Mouse (Mus musculus) hindbrain, embryonic 10.5 days (tissue): ENCODE results near the gene Sox12. TPM values are rescaled to one million over a fixed set of nuclear protein-coding genes. Genes with fewer than 3 reads are reported as not detected.
A peak's percentile ranks its signal among the peaks of the same experiment; 100 is the strongest.

Source experiments
- DNase-seq: peaks from one replicate; pipeline ENCODE4 v3.0.0-alpha.2; 2017; ENCODE audit warnings: low spot score
- H3K27ac ChIP-seq: fragments of 300-500 bp; sonication (generic); 2 replicates; pipeline ENCODE4 v1.5.1; 2016; ENCODE audit warnings: mild to moderate bottlenecking, moderate library complexity
- H3K27me3 ChIP-seq: fragments of 300-500 bp; sonication (generic); 2 replicates; pipeline ENCODE4 v1.6.1; 2016; ENCODE audit warnings: mild to moderate bottlenecking; ENCODE audit not compliant: poor library complexity, insufficient read depth, severe bottlenecking
- H3K36me3 ChIP-seq: fragments of 300-500 bp; sonication (generic); 2 replicates; pipeline ENCODE4 v1.6.1; 2016; ENCODE audit warnings: mild to moderate bottlenecking, moderate library complexity
- H3K4me1 ChIP-seq: fragments of 300-500 bp; sonication (generic); replicated peaks from 2 replicates; pipeline ENCODE4 v1.6.1; 2016; ENCODE audit warnings: mild to moderate bottlenecking
- H3K4me3 ChIP-seq: fragments of 300-500 bp; sonication (generic); 2 replicates; pipeline ENCODE4 v1.5.1; 2016; ENCODE audit warnings: mild to moderate bottlenecking, moderate library complexity
- H3K9me3 ChIP-seq: fragments of 300-500 bp; sonication (generic); 2 replicates; pipeline ENCODE4 v1.6.1; 2016; ENCODE audit warnings: mild to moderate bottlenecking, moderate library complexity
- WGBS: fragments of 180-500 bp; shearing (Covaris S2); methylation state at CpG from one replicate; pipeline ENCODE4 v1.1.7; 2016; 5-methylcytosine and 5-hydroxymethylcytosine counted together
- polyA plus RNA-seq: library from polyadenylated mRNA; unstranded; fragments of >200 nt; fragmentation: Nextera tagmentation; extraction: Ambion mirVana; gene quantifications from 2 replicates; pipeline ENCODE4 v1.2.1, GENCODE M21; 2016

Sox12 gene
- polyA plus RNA-seq, 1 experiment from 2014 or later = 11.1 TPM

DNA sequence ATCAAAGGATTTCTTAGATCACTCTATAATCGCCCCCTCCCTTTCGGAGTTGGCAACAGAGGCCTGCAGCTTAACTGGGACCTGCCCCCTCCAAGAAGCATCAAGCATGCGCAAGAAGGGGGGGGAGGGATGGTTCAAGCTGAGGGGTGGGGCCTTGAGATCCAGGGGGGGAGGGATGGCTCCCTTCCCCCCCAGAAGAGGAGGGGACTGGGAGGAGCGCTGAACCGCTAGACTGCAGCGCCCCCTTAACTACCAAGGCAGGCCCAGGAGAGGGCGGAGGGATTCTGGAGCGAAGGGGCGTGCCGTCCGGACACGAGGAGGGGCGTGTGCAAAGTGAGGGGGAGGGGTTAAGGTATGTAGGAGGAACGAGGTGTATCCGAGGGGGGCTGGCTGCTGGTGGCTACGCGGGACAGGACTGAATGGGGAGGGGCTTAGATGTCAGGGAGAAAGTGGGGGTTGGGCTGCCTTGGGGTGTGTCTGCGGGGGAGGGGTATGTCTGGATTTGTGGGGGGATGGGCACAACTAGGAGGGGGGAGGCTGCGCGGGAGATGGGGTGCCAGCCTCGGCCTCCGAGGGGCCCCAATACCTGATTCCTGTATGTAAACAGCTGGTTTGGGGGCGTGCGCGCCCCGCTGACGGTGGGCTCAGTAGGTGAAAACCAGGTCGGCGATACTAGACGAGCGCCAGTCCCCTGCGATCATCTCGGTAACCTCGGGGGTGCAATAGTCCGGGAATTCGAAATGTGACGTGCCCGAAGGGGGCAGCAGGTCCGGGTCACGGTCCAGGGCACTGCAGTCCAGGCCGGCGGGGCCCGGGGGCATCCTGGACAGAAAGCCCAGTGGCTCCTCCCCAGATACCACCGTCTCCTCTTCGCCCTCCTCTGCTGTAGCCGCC lies 1.5 kb downstream of the Sox12 start:
- peaks cover 10% of the 10 kb centered on the region; the same call in 1 of the 2 replicates for H3K27me3 ChIP-seq
- under 1% methylated on average over 46 of the region's 46 CpGs for WGBS
- H3K36me3 ChIP-seq = peaks cover 14% of the 10 kb centered on the region
- peak; percentile 95 for DNase-seq
- peaks cover 70% of the 10 kb centered on the region for H3K4me1 ChIP-seq
- no peaks in the 10 kb centered on the region for H3K9me3 ChIP-seq
- peak overlapping the region; percentile 94 for H3K4me3 ChIP-seq
- peak overlapping the region; percentile 98 for H3K27ac ChIP-seq

DNA sequence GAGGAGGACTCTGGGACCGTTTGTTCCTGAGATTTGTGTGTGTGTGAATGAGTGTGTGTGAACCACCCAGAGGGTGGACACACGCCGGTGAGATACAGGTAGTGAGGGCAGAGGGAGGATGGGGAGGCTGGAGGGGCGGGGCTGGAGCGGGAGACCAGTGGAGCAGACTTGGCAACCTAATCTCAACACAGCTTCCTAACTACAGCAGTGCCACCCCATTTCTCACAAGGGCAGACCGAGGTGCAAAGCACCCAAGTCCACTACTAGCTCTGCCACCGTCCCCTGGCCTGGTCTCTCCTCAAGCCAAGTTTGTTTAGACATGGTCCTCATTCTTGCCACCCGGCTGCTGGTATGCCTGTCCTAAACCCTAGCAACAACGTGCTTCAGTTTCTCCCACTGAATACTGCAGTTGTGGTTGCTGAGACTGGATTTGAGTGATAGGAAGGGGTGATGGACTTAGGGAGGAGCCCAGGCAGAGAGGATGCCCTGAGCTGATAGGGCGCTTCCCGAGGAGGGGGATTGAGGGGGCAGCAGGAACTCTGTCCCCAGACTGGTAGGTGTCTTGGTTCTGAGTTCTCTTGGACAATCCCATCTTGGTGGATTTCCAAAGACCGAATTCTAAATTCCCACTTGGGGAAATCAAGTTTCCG lies 2.5 kb downstream of the Sox12 start:
- Histone ChIP-seq H3K4me1 (peaks cover 69% of the 10 kb centered on the region), H3K4me3 (peak overlapping the region; percentile 94), H3K27me3 (peaks cover 9% of the 10 kb centered on the region; the same call in 1 of the 2 replicates), H3K9me3 (no peaks in the 10 kb centered on the region), H3K27ac (peak overlapping the region; percentile 98), H3K36me3 (peaks cover 14% of the 10 kb centered on the region)
- 31% methylated on average over 13 of the region's 13 CpGs for WGBS
- DNase-seq = no peak

DNA sequence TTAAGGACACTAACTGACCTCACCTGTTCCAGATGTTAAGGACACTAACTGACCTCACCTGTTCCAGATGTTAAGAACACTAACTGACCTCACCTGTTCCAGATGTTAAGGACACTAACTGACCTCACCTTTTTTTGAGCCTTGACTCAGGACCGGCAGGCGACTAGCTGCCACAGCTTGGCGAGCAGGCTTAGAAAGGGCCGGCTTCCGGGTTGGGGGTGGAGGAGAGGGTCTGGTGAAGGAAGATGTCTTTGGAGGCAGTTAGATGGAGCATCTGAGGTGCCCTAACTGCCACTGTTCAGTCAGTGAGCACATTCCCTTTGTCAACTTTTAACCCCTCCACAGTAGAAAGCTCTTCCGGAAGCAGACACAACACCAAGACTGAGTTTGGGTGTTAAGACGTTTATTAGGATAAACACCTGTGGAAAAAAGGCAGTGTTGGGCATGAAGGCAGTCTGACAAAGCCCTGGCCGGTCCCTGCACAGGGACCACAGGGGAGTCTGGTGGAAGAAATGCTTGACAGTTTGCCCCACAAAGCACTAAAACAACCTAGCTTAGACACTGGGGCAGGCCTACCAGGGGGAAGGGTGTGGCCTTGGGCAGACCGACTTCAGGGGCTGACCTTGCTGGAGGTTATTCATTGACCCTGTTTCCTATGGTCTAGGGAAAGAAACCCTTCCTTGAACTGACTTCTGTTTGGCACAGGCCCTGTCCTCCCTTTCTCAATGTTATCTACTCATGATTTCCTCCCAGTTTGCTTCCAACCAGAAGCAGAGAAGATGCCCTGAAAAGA lies 4.4 kb downstream of the Sox12 start:
- DNase-seq = no peak
- H3K4me3 ChIP-seq = peak overlapping the region; percentile 94; the same call in 1 of the 2 replicates

DNA sequence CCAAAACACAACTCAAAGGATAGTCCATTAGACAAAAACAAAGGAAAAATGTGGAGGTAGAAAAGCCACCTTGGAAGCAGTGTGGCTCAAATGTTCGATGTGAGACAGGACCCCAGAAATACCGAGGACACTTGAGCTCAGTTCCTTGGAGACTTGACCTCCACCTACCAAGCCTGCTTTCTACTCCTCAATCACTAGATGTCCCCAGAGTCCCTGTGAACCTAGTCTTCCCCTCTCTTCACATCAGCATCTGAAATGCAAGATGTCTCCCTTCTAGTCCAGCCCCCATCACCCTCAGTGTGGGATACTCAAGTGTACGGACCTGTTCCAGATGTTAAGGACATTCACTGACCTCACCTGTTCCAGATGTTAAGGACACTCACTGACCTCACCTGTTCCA lies 5.1 kb downstream of the Sox12 start:
- 22% methylated on average over 3 of the region's 3 CpGs for WGBS
- H3K9me3 ChIP-seq = no peaks in the 10 kb centered on the region
- H3K36me3 ChIP-seq = peaks cover 14% of the 10 kb centered on the region
- peaks cover 45% of the 10 kb centered on the region for H3K4me1 ChIP-seq
- no peaks in the 10 kb centered on the region; the same call in 1 of the 2 replicates for H3K27me3 ChIP-seq
- H3K27ac ChIP-seq = no peak overlapping the region
- no peak for DNase-seq
- no peak overlapping the region for H3K4me3 ChIP-seq

More for the DNA sequence above, 4.4 kb downstream of the Sox12 start:
- Histone ChIP-seq H3K4me1 (peaks cover 49% of the 10 kb centered on the region), H3K27ac (no peak overlapping the region), H3K36me3 (peaks cover 14% of the 10 kb centered on the region), H3K27me3 (no peaks in the 10 kb centered on the region), H3K9me3 (no peaks in the 10 kb centered on the region)
- WGBS = 54% methylated on average over 9 of the region's 9 CpGs

DNA sequence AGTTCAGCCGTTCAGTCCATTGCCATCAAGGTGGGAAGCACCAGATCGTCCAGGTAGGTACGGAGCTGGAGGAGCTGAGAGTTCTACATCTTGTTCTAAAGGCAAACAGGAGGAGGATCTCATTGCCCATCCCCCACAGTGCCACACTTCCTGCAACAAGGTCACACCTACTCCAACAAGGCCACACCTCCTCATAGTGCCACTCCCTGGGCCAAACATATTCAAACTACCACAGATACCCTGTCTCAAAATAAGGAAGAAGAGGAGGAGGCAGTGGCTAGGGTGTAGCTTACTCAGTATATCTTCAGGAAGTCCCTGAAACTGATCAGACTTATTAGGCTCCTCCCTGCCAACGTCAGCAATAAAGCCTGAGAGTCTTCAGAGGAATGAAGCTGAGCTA lies 13.7 kb downstream of the Sox12 start:
- Histone ChIP-seq H3K4me3 (no peak overlapping the region), H3K36me3 (no peaks in the 10 kb centered on the region), H3K9me3 (0 out of 2 replicates have a peak, but pooled peaks cover 4% of the 10 kb centered on the region), H3K4me1 (no peaks in the 10 kb centered on the region), H3K27ac (no peak overlapping the region), H3K27me3 (no peaks in the 10 kb centered on the region; the same call in 1 of the 2 replicates)
- no peak for DNase-seq
- 83% methylated on average over 4 of the region's 4 CpGs for WGBS

DNA sequence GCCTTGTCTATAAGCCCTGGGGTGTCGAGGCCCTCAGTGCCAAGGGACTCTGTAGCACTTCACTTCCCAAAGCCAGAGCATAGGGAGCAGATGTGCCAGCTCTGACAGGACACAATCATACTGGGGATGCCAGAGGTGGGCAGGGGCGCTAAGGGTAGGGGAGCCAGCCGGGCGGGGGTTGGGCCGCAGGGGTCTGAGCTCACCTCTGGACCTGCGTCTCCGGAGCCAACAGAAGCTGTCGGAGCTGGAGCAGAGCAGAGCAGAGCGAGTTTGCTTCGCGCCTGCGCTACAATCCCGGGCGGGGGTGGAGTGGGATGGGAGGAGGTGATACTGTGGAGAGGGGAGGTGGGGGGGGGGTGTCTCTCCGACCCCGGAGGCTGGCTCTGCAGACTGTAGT lies 21.5 kb downstream of the Sox12 start, which contains the start of gene Nrsn2:
Nrsn2 (minus strand) TSS at position 294 of the 397 bp plus-strand sequence.
- Histone ChIP-seq H3K9me3 (no peaks in the 10 kb centered on the region), H3K4me3 (peak within 1 kb of the TSS; percentile 41), H3K27me3 (peaks cover 61% of the 10 kb centered on the region), H3K36me3 (no peaks in the 10 kb centered on the region), H3K4me1 (peaks cover 31% of the 10 kb centered on the region), H3K27ac (peak within 1 kb of the TSS; percentile 83)
- WGBS = 2% methylated on average over 16 of the region's 16 CpGs
- DNase-seq = peak; percentile 47

DNA sequence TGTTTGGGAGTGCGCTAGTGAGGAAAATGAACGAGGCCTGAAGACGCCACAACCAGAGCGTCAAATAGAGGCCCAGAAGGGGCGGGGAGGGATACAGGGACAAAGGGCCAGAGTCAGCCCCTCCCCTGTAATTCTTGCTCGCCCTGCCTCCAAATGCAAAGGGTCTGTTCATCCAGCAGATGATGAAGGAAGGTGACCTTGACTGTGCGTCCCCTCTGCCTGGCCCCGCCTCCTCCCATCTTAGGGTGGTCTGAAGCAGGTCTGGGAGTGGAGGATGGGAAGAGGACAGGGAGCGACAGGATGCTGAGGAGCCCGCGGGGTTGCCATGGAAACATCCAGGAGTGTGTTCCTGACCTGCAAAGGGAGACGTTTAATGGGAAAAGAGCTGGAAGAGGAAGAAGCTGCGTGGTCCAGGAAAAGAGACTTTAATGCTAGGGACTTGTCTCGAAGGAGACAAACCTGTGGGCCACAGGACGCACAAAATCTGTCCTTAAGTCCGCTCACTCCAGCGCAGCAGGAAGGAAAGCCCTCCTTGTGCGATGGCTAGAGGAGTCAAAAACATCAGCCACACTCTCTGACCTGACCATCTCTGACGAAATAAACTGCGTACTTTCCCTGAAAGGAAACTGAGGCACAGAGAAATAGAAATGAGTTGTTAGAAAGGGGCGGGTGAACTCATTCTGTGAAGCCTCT lies 22.1 kb downstream of the Sox12 start:
- H3K27ac ChIP-seq = peak overlapping the region; percentile 83
- H3K27me3 ChIP-seq = peaks cover 64% of the 10 kb centered on the region
- WGBS = 2% methylated on average over 21 of the region's 21 CpGs
- DNase-seq = peak; percentile 72
- peaks cover 31% of the 10 kb centered on the region for H3K4me1 ChIP-seq
- peak overlapping the region; percentile 41 for H3K4me3 ChIP-seq
- no peaks in the 10 kb centered on the region for H3K9me3 ChIP-seq
- no peaks in the 10 kb centered on the region for H3K36me3 ChIP-seq

DNA sequence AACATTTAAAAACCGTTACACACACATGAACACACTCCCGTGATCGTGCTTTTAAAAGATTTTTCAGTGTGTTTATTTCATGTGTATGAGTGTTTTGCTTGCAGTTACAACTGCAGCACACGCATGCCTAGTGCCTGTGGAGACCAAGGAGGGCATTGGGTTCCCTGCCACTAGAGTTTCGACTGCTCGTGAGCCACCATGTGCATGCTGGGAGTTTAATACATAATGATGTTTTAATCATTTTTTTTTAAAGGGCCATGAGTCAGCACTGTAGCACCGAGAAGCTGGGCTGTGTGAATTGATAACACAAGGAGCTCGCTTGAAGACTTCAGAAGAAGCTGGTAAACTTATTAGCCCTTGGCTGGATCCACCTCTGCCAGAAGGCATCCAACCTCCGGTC lies 24.3 kb downstream of the Sox12 start:
- Histone ChIP-seq H3K36me3 (no peaks in the 10 kb centered on the region), H3K27me3 (peaks cover 67% of the 10 kb centered on the region), H3K4me3 (no peak overlapping the region), H3K4me1 (peaks cover 36% of the 10 kb centered on the region), H3K27ac (no peak overlapping the region), H3K9me3 (no peaks in the 10 kb centered on the region)
- 85% methylated on average over 9 of the region's 9 CpGs for WGBS
- no peak for DNase-seq

DNA sequence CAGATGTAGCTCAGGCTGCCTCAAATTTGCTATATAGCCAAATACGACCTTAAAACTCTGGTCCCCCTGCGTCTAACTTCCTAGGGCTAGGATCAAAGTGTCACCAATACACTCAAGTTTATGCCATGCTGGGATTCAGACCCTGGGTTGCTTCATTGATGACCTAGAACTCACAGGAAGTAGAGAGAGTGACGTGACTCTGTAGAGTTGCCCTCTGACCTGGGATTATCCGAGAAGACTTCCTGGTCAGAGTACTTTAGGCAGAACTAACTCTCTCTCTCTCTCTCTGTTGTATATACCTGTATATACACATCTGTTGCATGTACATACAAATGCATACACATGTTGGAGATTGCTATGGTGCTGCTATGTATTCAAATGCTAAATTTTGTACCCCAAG lies 25.2 kb downstream of the Sox12 start:
- Histone ChIP-seq H3K4me1 (peaks cover 36% of the 10 kb centered on the region), H3K4me3 (no peak overlapping the region), H3K27ac (no peak overlapping the region), H3K9me3 (no peaks in the 10 kb centered on the region), H3K27me3 (peaks cover 58% of the 10 kb centered on the region), H3K36me3 (no peaks in the 10 kb centered on the region)
- DNase-seq = no peak
- WGBS = 68% methylated on average over 4 of the region's 4 CpGs

DNA sequence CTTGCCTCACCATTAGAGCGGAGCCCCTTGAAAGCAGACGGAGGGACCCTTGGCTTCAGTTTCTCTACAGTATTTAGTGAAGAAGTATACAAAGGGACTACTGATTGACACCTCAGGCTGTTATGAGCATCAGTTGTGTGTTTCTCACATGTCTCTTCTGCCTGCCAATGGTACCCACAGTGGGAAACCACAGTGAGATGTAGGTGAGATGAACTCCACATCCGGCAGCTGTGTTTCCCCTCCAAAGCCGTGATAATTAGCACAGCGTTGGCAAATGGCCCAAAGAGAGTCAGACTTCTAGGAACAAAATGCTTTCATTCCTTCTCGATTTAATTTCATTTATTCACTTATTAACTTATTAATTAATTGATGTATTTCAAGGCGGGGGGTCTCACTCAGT lies 25.8 kb downstream of the Sox12 start:
- Histone ChIP-seq H3K4me3 (no peak overlapping the region), H3K9me3 (no peaks in the 10 kb centered on the region), H3K36me3 (no peaks in the 10 kb centered on the region), H3K27me3 (peaks cover 53% of the 10 kb centered on the region), H3K27ac (no peak overlapping the region), H3K4me1 (peaks cover 36% of the 10 kb centered on the region)
- 89% methylated on average over 7 of the region's 7 CpGs for WGBS
- DNase-seq = no peak

DNA sequence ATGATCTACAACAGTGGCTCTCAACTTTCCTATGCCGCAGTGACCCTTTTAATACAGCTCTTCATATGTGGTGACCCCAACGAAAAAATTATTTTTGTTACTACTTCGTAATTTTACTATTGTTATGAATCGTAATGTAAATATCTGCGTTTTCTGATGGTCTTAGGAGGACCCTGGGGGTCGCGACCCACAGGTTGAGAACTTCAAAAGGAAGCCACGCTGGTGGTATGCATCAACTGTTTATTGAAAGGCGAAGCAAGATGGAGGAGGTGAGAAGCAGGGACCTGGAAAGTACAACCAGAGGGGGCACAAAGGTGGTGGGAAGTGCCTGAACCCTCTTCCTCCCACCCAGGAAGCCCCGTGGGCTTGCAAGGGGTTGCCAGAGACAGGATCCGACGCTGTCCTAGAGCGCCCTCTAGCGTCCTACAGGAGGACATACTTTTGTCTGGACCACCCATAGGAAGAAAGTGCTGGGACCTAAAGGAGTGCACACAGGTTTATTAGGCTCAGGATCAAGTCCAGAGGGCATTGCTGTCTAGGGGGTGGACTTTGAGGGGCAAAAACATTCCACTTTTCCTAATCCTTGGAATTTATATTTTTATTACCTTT lies 29.2 kb downstream of the Sox12 start:
- DNase-seq = peak; percentile 65
- peaks cover 18% of the 10 kb centered on the region for H3K27me3 ChIP-seq
- H3K4me3 ChIP-seq = no peak overlapping the region
- no peaks in the 10 kb centered on the region for H3K9me3 ChIP-seq
- H3K4me1 ChIP-seq = peaks cover 8% of the 10 kb centered on the region
- H3K36me3 ChIP-seq = no peaks in the 10 kb centered on the region
- 28% methylated on average over 14 of the region's 14 CpGs for WGBS
- H3K27ac ChIP-seq = no peak overlapping the region

DNA sequence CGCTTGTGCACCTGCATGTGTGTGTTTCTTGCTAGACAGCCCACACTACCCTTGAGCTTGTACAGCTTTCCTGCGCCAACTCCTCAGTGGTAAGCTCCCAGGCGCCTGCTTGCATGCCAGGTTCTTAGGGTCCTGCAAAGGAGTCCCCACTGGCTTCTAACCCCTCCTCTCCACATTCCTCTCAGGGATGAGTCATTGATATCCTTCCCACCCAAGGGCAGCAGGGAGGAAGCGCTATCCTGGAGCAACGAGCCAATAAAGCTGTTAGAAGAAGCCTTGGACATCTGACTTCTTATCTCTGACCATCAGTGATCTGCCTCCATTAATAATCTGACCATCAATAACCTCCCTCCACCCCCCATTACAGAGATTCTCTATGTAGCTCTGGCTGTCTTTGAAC lies 29.9 kb downstream of the Sox12 start:
- no peak overlapping the region for H3K27ac ChIP-seq
- H3K4me3 ChIP-seq = no peak overlapping the region
- peaks cover 15% of the 10 kb centered on the region for H3K27me3 ChIP-seq
- H3K36me3 ChIP-seq = no peaks in the 10 kb centered on the region
- no peak for DNase-seq
- 87% methylated on average over 5 of the region's 5 CpGs for WGBS
- no peaks in the 10 kb centered on the region for H3K9me3 ChIP-seq
- H3K4me1 ChIP-seq = peaks cover 11% of the 10 kb centered on the region
